Mouse (Mus musculus) fibroblast of lung, adult 2 months (primary cell): Measurements from ENCODE around the gene Dab1.

Experiments
- DNase-seq: peaks from one replicate; pipeline ENCODE4 v3.0.0-alpha.2; 2011; ENCODE audit warnings: low read depth

The Dab1 gene

GRCm38 (mm10) chr4:104515681-104516080 is 896.5 kb downstream of the Dab1 start:
- DNase-seq = no peak

GRCm38 (mm10) chr4:104522324-104522723 is 903.2 kb downstream of the Dab1 start:
- DNase-seq = no peak

DNA sequence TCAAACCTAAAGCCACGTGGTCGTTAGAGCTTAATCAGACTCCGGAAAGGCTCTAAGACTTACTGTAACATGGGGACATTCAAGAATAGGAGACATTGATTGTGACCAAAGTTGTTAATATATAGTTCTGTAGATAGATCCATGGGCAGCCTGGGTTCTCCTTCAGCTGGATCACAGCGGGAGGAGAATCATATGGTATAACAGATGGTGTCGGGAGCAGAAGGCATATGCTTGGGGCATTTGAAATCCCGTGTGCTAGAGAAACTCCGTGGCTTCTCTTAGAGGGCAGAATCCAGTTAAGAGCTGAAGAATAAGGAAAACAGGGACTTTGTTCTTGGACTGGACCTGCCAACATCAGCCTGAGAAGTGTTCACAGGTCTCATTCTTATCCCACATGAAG is 904.6 kb downstream of the Dab1 start:
- no peak for DNase-seq

DNA sequence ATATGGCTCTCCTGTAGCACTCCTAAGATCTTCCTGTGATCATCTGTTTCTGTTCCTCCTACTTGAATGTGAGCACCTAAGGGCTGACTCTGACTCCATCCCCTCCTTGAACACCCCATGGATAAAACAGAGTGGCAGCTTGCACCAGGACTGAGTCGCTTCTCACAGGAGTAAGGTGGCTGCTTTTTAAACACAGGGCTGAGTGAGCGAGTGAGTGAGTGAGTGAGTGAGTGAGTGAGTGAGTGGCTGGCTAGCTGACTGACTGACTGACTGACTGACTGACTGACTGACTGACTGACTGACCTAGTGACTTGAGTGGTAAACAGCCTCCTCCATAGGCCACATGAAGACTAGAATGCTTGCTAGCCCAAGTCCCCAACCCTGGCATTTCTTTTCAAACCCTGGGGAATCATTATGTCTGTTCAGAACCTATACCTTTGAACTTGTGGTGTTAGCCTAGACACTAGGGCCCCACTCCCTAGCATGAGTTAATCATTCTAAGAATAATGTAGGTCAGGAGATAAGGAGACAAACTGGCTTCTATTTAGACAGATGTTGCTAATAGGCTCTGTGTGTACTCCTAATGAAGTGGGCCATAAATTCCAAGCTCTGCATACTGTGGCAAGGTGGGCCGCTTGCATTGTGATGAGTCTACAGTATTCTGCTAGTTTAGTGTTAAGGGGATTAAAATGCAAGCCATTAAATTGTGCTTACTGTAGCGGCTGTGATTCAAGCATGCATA is 910.9 kb downstream of the Dab1 start:
- no peak for DNase-seq

- no peak for DNase-seq
Observed at GRCm38 (mm10) chr4:104532846-104533245, 913.7 kb downstream of the Dab1 start.

DNA sequence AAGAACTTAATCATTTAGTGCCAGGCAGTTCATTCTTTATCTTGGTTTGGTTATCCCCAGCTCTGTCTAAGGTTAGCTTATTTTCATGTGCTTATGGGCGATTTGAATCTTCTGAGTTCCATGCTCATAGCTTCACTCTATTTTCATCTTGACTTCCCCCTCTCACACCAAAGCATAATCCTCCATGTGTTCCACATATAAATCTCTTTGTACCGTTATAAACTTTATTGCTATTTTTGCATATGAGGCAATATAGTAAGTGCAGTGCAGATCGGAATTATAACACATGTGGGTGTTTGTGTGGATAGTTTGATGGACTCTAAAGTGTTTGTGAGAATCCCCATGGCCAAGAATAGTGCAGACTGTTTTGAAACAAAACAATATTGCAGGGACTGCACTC is 919.3 kb downstream of the Dab1 start:
- no peak for DNase-seq

GRCm38 (mm10) chr4:104539047-104539446 is 919.9 kb downstream of the Dab1 start:
- no peak for DNase-seq

DNA sequence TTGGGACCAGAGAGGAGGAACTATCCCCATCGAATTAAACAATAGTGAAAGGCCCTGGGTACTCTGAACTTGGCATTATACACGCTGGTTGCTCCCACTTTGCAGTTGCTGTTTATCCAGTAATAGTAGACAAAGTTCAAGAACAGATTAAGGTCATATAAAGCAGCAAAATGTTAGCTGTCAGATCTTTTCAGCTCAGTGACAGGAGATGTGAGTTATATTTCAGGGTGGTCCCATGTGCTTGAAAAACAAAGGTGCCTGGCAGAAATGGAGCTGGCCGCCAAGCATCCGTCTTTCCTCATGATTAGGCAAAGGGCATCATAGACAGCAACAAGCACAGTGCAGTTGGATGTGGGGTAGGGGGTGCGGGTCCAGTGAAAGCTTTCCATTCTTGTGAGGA is 927.9 kb downstream of the Dab1 start:
- no peak for DNase-seq

DNA sequence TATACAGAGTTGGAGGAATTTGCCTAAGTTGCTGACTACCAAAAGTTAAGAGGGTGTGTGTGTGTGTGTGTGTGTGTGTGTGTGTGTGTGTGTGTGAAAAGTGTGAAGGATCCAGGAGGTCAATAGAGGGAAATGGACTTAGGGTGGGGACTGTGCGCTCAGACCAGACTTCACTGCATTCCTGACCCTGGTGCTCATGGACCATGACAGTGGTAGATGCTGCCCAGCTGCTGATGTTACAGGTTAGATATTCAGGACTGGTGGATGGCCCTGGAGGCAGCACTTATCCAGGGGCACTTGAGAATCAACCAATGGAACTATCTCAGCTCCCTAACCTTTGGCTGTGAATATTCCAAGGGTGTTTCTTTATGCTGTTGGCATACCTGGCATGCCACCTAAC is 929.1 kb downstream of the Dab1 start:
- DNase-seq = no peak

- no peak for DNase-seq
Observed at GRCm38 (mm10) chr4:104550581-104551205, 931.5 kb downstream of the Dab1 start.

DNA sequence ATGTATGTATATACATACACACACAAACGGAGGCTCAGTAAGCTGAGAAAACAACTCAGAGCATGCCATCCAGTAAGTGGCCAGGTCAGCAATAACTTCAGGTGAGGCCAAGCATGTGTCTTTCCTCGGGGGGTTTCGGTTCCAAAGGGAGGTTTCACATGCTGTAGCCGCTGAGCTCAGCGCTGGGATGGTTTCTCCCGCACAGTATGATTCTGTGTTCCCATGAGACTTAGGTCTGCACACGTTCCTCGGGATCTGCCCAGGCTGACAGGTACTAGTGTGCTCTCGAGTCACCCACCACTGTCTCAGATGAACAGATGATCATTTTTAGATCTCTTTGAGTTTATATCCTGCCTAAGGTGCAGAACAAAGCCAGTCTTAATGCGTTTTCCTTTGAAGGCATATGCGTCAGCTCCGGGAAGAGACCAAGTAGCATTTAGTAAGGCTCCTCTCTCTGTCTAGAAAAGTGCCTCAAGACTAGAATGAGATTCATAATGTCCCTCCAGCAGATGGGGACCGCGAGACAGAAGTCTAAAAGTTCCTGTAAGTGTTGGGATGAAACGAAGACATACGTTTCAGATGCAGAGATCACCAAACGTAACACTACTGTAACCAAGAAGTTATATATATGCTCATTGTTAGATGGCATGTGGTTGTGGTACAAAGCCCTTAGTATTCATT is 932.4 kb downstream of the Dab1 start:
- DNase-seq = no peak

DNA sequence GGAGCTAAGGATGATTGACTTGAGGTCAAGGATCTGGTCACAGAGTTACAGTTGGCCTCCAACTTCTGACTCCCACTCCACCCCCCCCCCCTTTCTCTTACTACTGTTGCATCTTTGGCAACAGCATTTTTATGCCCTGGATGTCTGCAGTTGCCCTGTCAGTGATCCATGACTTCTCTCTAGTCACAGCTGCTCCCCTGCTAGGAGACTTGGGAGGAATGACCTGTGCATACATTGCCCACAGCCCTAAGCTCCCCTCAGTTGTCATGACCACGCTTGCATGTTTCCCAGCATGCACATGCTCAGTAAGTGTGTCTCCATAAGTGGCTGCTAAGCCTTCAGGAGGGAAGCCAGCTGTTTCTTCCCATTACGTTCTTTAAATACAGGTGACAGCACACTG is 936.2 kb downstream of the Dab1 start:
- DNase-seq = no peak

- no peak for DNase-seq
Observed at GRCm38 (mm10) chr4:104563512-104563911, 944.4 kb downstream of the Dab1 start.

- no peak for DNase-seq
Observed at GRCm38 (mm10) chr4:104570523-104570922, 951.4 kb downstream of the Dab1 start.

DNA sequence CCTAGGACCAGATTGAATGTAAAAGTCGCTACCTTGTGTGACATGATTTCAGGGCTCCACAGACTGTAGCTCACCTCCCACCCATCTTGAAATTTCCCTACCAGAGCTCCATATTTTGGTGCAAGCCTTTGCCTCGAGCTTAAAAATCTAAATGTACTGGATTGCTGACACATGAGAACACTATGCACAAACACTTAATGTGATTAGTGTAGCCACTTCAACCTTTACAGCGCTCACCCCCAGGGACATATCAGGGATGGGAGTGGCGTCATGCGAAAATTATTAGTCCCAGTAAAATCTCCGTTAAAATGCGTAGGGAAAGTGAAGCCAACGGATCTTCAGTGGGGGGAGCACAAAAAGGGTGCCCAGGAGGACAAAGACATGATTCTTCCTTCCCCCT is 953.3 kb downstream of the Dab1 start:
- DNase-seq = no peak

GRCm38 (mm10) chr4:104573419-104573818 is 954.3 kb downstream of the Dab1 start:
- DNase-seq = no peak

- DNase-seq = no peak
Observed at GRCm38 (mm10) chr4:104578370-104578769, 959.2 kb downstream of the Dab1 start.

GRCm38 (mm10) chr4:104579946-104580544 is 960.9 kb downstream of the Dab1 start:
- no peak for DNase-seq

- no peak for DNase-seq
Observed at GRCm38 (mm10) chr4:104582726-104583125, 963.6 kb downstream of the Dab1 start.

DNA sequence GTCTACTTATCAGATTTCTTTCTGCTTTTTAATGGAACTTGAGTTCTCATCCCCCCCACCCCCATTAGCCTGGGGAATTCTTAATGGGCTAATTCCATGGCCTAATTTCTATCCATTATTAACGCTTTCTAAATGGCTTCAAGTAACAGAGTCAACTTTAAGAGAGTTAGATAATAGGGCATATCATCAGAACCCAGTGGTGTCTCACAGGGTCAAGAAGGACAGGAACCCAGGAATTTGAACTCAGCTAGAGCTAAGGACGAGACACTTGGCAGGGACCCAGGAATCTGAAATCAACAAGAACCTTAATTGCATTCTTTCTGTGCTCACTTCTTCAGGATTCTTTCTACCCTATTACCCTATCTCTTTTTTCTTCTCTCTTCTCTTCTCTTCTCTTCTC is 968.7 kb downstream of the Dab1 start:
- DNase-seq = no peak

DNA sequence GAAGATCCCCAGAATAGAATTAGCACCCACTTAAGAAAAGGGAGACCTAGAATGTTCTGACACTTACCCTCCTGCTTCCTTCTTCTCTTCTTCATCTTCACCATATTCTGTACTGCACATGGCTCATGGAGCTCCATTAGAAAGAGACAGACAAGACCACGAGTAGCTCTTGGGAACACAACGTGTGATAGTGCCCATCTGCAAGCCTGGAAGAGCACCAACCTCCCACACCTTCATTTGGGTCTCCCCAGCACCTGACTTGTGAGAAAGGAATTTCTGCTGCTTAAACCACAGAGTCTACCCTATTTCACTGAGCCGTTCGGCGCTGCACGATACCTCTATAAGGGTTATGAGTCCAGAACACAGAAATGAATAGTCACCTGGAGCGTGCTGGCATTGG is 977.8 kb downstream of the Dab1 start:
- no peak for DNase-seq

- no peak for DNase-seq
Observed at GRCm38 (mm10) chr4:104597490-104598465, 978.6 kb downstream of the Dab1 start.
